Comparison of ENCODE assay signal across 24 mouse cellular contexts in genomic region chr7:137576251-137576650, GRCm38 (mm10).
A peak's percentile ranks its signal among the peaks of the same experiment; 100 is the strongest.
DNase-seq lines count a peak whose midpoint lies in the region; ATAC-seq lines count a peak whose summit lies in the region.
"Had no signal": no experiment of that assay in that cellular context is flagged by ENCODE, and none has a peak within 500 bp of the region (broad histone marks: within the 10 kb centered on the region; RNA-seq: fewer than 3 reads in every experiment).

No protein-coding gene starts in this region.

- WGBS in kidney, embryonic 15.5 days = 25% methylated on average over 6 of the region's 6 CpGs

- no peaks in the 10 kb centered on the region for H3K27me3 ChIP-seq in kidney, embryonic 15.5 days
- H3K27me3 ChIP-seq: forebrain, embryonic 12.5 days; hindbrain, embryonic 15.5 days; liver, embryonic 13.5 days; neural tube, embryonic 15.5 days; stomach, embryonic 15.5 days had no signal

- no peaks in the 10 kb centered on the region for H3K36me3 ChIP-seq in kidney, embryonic 15.5 days
- H3K36me3 ChIP-seq: forebrain, embryonic 12.5 days; G1E; hindbrain, embryonic 15.5 days; liver, embryonic 13.5 days; neural tube, embryonic 15.5 days; stomach, embryonic 15.5 days had no signal

- 0 out of 2 replicates have a peak, but pooled peaks have one; percentile 25 for ATAC-seq in kidney, embryonic 15.5 days (replicated peaks; ENCODE audit: low FRiP score)
- ATAC-seq in activated CD4-positive, CD25-positive, alpha-beta regulatory T cell, adult 4 months = peak; percentile 87
- ATAC-seq in neutrophil, adult 5-6 weeks (ENCODE audit: extremely low read depth, insufficient number of reproducible peaks, low FRiP score, poor library complexity, severe bottlenecking) = peak; percentile 70

- peaks cover 8% of the 10 kb centered on the region for H3K4me1 ChIP-seq in kidney, embryonic 15.5 days
- H3K4me1 ChIP-seq: forebrain, embryonic 12.5 days; hindbrain, embryonic 15.5 days; liver, embryonic 13.5 days; neural tube, embryonic 15.5 days; stomach, embryonic 15.5 days had no signal

- no peak for DNase-seq in kidney, adult 9 months
- peak; percentile 71 for DNase-seq in A20 (ENCODE audit: low read depth, low spot score)
- DNase-seq in neural tube, embryonic 10.5 days (ENCODE audit: extremely low spot score, low spot score) = no peak
- DNase-seq in retina, postnatal 1 day = no peak
- no peak for DNase-seq in heart, adult 8-10 months (ENCODE audit: low spot score)
- DNase-seq: cerebellum, adult 11-12 months; cerebellum, postnatal 25 days; gastrocnemius, postnatal 14 days; kidney, adult 11 months; layer of hippocampus, postnatal 36 days; left cerebral cortex, postnatal 4 days; liver, embryonic 13.5 days; lung, postnatal 10 days; right cerebral cortex, postnatal 4 days had no signal

- no peak overlapping the region for H3K4me2 ChIP-seq in kidney, embryonic 15.5 days
- H3K4me2 ChIP-seq: forebrain, embryonic 12.5 days; hindbrain, embryonic 15.5 days; liver, embryonic 13.5 days; midbrain, embryonic 11.5 days; neural tube, embryonic 15.5 days; stomach, embryonic 15.5 days had no signal

- H3K9me3 ChIP-seq in kidney, embryonic 15.5 days (replicated peaks) = no peaks in the 10 kb centered on the region
- H3K9me3 ChIP-seq: forebrain, embryonic 12.5 days; hindbrain, embryonic 15.5 days; neural tube, embryonic 15.5 days; stomach, embryonic 15.5 days had no signal

- H3K27ac ChIP-seq in kidney, embryonic 15.5 days = peak overlapping the region; percentile 46
- H3K27ac ChIP-seq: forebrain, embryonic 12.5 days; heart, adult 2 months; hindbrain, embryonic 15.5 days; liver, embryonic 13.5 days; neural tube, embryonic 15.5 days; stomach, embryonic 15.5 days had no signal

- no peak overlapping the region for H3K4me3 ChIP-seq in kidney, embryonic 15.5 days (replicated peaks)
- H3K4me3 ChIP-seq: forebrain, embryonic 12.5 days; heart, adult 2 months; hindbrain, embryonic 15.5 days; liver, embryonic 13.5 days; neural tube, embryonic 15.5 days; stomach, embryonic 15.5 days had no signal

- no peak overlapping the region for H3K9ac ChIP-seq in kidney, embryonic 15.5 days
- H3K9ac ChIP-seq: forebrain, embryonic 12.5 days; hindbrain, embryonic 15.5 days; liver, embryonic 13.5 days; neural tube, embryonic 15.5 days; stomach, embryonic 15.5 days had no signal

Comparison
In these comparisons a context has a peak if more than half of its experiments do, and no peak if none do; other contexts are left out.
1. ATAC-seq: peak in every context shown above with its lines; median percentile 87 in activated CD4-positive, CD25-positive, alpha-beta regulatory T cell, adult 4 months; 70 in neutrophil, adult 5-6 weeks; 25 in kidney, embryonic 15.5 days.